Mouse (Mus musculus) B cell, adult 62 days (primary cell): ENCODE results near the gene Cln3. TPM values are rescaled to one million over a fixed set of nuclear protein-coding genes. Genes with fewer than 3 reads are reported as not detected.

Source experiments
- total RNA-seq: library from RNA; stranded (reverse); gene quantifications from 4 replicates; pipeline ENCODE4 v1.2.4, GENCODE M21; 2023

Cln3 gene
- total RNA-seq, result 60.3 to 80.2 TPM (median 76.1 TPM) in 4 replicates

DNA sequence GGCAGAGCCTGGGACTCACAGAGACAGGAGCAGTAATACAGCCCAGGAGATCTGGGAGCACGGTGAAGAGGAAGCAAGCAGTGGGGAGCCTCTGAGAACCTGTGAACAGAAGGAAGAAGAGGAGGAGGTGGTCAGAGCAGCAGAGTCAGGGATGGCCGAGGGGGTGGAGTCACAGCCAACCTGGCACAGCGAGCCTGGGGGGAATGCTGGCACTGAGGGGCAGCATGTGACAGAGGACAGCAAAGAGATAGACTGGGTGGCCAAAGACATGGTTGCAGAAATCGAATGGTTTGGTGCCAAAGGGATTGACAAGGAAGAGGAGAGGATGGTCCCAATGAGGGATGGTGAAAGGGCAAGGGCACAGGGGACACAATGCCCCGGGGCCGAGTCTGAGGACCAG lies at the start of gene Cln3:
Cln3 (minus strand) TSS at position 101 of the 400 bp plus-strand sequence.

GRCm38 (mm10) chr7:126630824-126631518 lies 45.4 kb upstream of the Cln3 start, which contains the start of gene Nupr1:
Gene Nupr1 (minus strand): TSS chr7:126630861.

GRCm38 (mm10) chr7:126594862-126595561 lies 9.4 kb upstream of the Cln3 start, which contains the start of gene Il27:
Gene Il27 (minus strand): TSS chr7:126594941.

DNA sequence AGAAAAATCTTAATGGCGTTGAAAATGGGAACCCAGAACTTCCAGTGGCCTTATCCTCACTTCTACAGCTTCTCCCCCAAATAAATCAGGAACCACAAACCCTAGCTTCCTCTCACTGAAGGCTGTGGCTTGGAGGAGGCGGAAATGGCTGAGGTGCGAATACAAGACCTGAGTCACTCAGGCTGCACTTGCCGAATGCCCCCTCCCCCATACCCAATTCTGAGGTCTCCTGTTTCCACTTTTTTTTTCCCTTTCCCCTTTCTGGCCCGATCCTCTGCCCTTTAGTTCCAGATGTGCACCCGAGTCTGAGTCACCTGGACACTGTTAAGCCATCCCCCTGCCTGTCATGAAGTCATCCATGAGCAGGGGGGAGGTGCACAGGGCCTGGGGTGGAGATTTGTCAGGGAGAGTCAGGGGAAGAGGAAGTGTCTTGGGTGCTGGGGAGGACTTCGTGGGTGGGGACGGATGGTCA lies 1.1 kb downstream of the Cln3 start, which contains the start of gene Apobr:
Apobr (plus strand) TSS at position 437 of the 472 bp plus-strand sequence.

GRCm38 (mm10) chr7:126566094-126566765 lies 19.4 kb downstream of the Cln3 start, which contains the start of gene Eif3c:
Gene Eif3c (minus strand): TSS chr7:126566411.

Other genes with a start within 250 kb of the Cln3 start
- 3.4 to 5.0 TPM (median 4.2 TPM) in 4 replicates for gene Lat, start 216.2 kb downstream of the Cln3 start, total RNA-seq
- 63.0 to 68.9 TPM (median 66.1 TPM) in 4 replicates for gene Spns1, start 208.4 kb downstream of the Cln3 start, total RNA-seq
- gene Nfatc2ip, start 189.1 kb downstream of the Cln3 start, total RNA-seq, result 27.8 to 30.2 TPM (median 28.4 TPM) in 4 replicates
- gene Cd19, start 170.9 kb downstream of the Cln3 start, total RNA-seq, result 1,144 to 1,180 TPM (median 1,152 TPM) in 4 replicates
- 118 to 128 TPM (median 120 TPM) in 4 replicates for gene Rabep2, start 157.1 kb downstream of the Cln3 start, total RNA-seq
- 0.15 to 0.72 TPM (median 0.34 TPM) in 4 replicates for gene Atp2a1, start 122.7 kb downstream of the Cln3 start, total RNA-seq
- 69.8 to 81.3 TPM (median 71.0 TPM) in 4 replicates for gene Sh2b1, start 110.4 kb downstream of the Cln3 start, total RNA-seq
- 46.5 to 61.1 TPM (median 51.6 TPM) in 4 replicates for gene Tufm, start 98.5 kb downstream of the Cln3 start, total RNA-seq
- gene Atxn2l, start 82.4 kb downstream of the Cln3 start, total RNA-seq, result 208 to 212 TPM (median 210 TPM) in 4 replicates
- gene Eif3c, start 19.4 kb downstream of the Cln3 start, total RNA-seq, result 130 to 146 TPM (median 143 TPM) in 4 replicates
- gene Apobr, start 875 bp downstream of the Cln3 start, total RNA-seq, result 1.7 to 3.9 TPM (median 2.4 TPM) in 4 replicates
- gene Il27, start 9.1 kb upstream of the Cln3 start, total RNA-seq, result not detected in 4 replicates
- gene Nupr1, start 45.0 kb upstream of the Cln3 start, total RNA-seq, result not detected in 4 replicates
- 56.8 to 72.7 TPM (median 63.1 TPM) in 4 replicates for gene Sgf29, start 63.5 kb upstream of the Cln3 start, total RNA-seq
- 0.46 TPM in 1 of 4 replicates, not detected in the others for gene Sult1a1, start 90.6 kb upstream of the Cln3 start, total RNA-seq
- 90.9 to 132 TPM (median 97.6 TPM) in 4 replicates for gene Bola2, start 109.6 kb upstream of the Cln3 start, total RNA-seq
- 4.7 to 6.0 TPM (median 5.2 TPM) in 4 replicates for gene Slx1b, start 110.0 kb upstream of the Cln3 start, total RNA-seq
- 1,245 to 1,260 TPM (median 1,252 TPM) in 4 replicates for gene Coro1a, start 122.0 kb upstream of the Cln3 start, total RNA-seq
- gene Mapk3, start 173.8 kb upstream of the Cln3 start, total RNA-seq, result 42.9 to 46.2 TPM (median 43.3 TPM) in 4 replicates
- 2.3 to 5.6 TPM (median 3.7 TPM) in 4 replicates for gene Gdpd3, start 180.5 kb upstream of the Cln3 start, total RNA-seq
- gene Ypel3, start 191.1 kb upstream of the Cln3 start, total RNA-seq, result 220 to 232 TPM (median 230 TPM) in 4 replicates
- 7.8 to 8.8 TPM (median 8.4 TPM) in 4 replicates for gene Tbx6, start 195.7 kb upstream of the Cln3 start, total RNA-seq
- gene Ppp4c, start 206.7 kb upstream of the Cln3 start, total RNA-seq, result 252 to 268 TPM (median 266 TPM) in 4 replicates
- 0.33 TPM in 1 of 4 replicates, not detected in the others for gene Fam57b, start 211.9 kb upstream of the Cln3 start, total RNA-seq
- not detected in 4 replicates for gene 4930451I11Rik, start 245.8 kb upstream of the Cln3 start, total RNA-seq